Mouse (Mus musculus) layer of hippocampus, postnatal 14 days (tissue): Measurements from ENCODE around the gene Znhit6. TPM values are rescaled to one million over a fixed set of nuclear protein-coding genes. Genes with fewer than 3 reads are reported as not detected.

Source experiments
- DNase-seq, 2 experiments: peaks; one replicate each; pipeline ENCODE4 v3.0.0; 2021 to 2022; ENCODE audit warnings: low spot score in 2 of 2, mixed read lengths in 1 of 2
- total RNA-seq, 2 experiments: library from RNA; stranded (reverse); gene quantifications; 2 replicates each; pipeline ENCODE4 v1.2.3; 2021

Gene Znhit6
- total RNA-seq, 2 experiments from 2014 or later = 17.4 to 17.5 TPM

DNA sequence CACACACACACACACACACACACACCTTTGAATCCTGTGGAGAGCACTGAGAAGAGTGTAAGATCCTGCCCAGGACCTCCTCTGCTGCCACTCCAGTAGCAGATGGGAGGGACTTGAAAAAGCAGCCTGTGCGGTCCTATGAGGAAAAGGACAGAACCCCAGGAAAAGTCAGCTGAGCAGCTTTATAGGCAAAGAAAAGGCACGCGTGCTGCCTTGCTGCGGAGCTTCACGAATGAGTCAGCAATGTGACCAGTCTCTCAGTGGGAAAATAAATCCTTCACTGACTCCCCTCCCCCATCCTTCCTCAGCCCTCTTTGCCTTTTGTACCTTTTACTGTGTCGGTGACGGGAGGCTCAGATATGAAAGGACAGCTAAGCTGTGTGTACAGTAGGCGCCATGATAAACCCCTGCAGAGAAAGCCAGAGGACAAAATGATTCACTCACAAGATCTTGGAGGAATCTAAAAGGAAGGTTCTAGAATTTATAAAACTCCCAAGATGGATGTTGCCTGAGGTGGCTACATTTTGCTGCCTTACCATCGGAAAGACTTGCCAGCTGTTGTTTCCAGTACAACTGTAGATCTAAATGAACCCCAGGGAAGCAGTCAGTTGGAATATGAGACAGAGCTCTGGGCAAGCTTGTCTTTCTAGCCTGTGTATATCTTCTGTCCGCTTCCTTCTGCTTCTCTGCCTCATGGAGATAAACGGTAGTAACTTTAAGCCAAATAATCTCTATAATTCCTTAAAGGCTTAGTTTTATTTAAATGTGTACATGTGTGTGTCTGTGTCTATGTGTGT lies 26.6 kb downstream of the Znhit6 start:
- no peak for DNase-seq

DNA sequence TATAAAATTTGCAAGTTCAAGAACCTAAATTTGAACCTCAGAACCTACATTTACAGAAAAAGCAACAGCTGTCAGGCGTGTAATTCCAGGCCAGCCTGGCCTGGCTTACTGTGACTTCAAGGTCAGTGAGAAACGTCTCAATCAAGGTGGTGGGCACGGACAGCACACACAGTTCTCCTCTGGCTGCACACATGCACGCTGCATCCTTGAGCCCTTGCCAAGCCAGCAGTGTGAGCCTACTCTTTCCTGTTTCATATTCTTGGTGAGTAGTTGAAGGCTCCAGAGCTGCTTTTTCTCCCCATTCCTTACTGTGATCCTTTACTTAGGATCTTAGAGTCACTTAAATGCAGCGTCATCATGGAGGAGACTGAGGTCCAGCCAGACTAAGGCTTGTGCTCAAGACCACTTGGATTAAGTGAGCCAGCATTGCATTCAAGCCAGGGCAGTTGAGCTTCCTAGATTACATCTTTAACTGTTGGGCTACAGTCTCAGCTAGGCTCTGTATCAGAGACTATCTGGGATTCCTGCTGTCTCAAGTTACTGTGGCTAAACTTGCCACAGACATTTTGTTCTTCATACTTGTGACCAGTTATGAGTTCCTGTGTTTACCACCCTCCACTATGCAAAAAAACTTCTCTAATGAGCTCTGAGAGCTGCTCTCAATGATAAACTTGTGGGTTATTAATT lies 29.6 kb downstream of the Znhit6 start:
- DNase-seq = no peak

DNA sequence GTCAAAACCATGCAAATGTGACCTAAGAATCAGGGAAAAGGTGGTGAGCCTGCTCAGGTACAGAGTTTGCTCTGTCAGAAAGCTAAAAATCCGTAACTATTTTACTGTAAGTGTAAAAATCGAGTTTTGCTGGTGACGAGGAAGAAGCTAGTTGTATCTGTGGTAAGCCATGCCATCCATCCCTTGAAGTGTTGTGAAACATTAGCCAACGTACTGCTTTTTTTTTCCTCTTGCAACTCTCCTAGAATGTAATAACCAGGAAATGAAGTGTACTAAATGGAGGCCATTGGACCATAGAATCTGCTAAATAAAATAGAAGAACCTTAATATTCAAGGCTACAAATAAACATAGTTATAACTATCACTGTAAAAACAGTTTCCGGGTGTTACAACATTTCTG lies 32.3 kb downstream of the Znhit6 start:
- DNase-seq = no peak

DNA sequence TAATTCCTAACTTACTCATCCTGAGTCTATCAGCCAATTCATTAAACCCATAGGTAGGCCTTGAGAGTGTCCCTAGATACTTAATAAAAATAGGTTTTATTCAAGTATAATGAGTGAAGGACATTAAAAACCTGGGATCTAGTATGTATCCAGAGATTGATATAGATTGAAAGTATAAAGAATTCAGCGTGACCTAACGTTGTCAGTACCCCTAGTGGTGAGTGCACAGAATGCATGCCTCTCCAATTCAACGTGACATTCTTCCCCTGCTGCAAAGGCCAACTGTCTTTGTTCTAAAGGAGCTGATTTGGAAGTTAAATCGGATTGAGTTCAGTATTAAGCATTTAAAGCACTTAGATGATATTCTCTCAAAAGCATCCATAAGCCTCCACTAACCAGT lies 36.7 kb downstream of the Znhit6 start:
- DNase-seq = no peak

DNA sequence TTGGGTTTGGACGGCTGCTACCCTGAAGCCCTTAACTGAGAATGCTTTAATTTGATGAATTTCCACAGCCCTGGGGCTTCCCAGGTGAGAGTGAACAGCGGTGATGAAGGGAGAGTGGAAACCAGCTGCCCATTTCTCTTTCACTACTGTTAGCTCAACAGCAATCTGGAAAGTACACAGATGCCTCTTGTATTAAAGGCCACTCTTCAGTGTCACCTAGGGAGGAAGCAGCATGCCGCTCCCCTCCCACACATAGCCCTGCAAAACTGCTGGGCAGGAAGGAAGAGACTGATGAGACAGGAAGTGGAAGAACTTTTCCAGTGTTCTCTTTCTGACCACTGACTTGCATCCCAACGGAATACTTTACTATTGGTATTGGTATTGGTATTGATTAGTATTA lies 37.2 kb downstream of the Znhit6 start:
- no peak for DNase-seq

DNA sequence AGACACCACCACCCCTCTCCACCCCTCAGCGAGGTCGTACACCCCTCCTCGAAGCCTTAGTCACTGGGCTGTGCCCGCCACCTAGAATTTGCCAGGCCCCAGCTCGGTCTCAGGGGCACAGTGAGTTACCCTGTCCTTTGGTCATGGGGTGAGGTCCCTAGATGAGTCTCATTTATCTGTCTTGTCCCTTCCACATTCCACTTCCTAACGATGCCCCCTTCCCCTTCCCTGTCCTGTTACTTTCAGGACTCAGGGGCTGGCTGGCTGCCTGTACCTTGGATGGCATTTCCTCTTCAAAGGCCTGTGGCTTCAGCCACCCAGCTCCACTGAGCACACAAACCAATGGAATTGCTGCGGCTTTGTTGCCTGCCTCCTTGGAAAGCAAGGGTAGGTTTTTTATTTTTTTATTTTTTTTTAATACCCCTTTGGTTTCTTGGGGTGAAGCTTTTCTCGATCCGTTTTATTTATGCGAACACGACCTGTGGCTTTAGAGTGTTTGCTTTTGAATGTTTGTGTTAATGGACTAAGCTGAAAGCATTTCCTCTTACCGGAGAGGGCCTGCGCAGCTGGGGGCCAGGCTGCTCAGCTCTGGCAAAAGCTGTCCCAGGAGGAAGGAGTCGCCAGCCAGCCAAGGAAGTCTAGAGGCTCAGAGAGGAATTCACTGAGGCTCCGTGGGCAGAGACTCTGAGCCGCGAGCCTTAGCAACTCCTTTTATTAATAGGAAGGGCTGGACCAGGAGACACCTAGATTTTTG lies 38.5 kb downstream of the Znhit6 start:
- no peak for DNase-seq

DNA sequence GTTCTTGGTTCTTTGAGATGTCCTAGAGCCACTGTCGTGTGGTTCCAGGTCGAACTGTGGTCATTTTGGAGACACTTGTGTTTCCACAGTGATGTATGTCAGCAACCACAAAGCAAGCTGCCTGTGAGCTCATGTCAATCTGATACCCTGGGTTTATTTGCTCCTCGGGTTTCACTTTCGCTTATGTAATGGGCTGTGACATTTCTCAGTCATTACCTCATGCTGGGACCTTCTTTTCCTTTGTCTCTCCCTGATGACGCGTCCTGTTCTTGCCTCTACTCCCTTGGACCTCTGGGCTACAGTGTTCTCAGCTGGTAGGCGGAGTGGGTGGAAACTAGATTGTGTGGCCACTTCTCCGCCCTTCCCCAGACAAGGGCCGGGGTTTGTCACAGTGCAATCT lies 42.3 kb downstream of the Znhit6 start:
- DNase-seq = no peak

DNA sequence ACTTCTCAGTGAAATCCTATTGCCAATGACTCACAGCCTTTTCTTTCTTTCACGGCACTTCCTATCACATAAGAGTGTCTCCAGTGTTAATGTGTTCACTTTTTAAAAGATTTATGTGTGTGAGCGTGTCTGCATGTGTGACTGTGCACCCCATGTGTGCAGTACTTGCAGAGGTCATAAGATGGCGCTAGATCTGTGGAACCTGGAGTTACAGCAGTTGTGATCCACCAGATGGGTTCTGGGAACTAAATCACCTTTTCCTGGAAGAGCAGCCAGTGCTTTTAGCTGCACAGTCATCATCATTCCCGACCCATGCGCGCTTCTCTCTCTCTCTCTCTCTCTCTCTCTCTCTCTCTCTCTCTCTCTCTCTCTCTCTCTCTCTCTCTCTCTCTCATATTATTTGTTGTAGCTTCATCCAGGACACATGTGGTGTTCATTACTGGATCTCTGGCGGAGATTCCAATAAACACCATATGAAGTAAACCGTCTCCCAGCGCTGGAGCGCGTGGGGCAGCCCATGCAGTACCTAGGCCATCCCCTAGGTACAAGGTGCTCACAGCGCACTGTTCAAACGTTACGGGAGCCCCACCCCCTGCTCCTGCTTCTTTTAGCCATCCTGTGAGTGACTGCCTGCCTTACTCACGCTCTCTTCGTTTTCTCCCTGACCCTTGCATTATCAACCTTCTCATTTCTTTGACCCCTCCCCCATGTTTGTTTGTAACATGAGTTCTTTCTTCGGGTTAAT lies 43.8 kb downstream of the Znhit6 start:
- no peak for DNase-seq

DNA sequence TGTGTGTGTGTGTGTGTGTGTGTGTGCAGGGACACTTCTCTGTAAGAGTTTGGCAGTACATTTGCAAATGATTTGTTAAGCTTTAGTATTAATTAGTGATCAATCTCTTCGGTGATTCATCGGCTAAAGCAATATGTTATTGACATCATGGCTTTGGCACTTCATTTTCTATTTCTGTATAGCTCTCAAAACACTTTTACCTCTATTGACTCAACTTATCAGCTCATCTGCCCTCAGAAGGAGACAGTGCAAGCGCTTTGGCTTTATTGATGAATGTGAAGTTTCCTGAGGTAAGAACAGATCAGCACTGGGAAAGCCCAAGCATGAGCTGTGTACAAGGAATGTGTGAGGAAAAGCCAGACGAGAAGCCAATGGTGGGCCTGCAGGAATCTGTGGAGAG lies 45.2 kb downstream of the Znhit6 start:
- no peak for DNase-seq

DNA sequence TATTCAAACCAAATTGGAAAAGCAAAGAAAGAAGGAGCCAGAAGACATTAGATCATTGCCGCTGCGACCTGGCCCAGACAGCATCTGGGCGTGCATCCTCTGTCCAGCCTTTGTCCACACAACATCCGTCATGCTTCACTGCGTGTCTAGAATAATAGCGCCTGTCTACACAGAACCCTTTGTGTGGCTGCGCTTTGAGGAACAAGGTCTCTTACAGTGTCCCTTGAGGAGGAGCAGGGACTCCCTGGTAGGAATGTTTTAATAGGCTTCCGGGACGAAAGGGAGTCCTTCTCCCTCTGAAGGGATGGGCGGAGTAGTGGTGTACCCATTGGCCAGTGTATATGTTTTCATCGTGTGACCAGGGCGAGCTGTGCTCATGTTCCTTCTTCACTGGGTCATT lies 47.0 kb downstream of the Znhit6 start:
- no peak for DNase-seq

DNA sequence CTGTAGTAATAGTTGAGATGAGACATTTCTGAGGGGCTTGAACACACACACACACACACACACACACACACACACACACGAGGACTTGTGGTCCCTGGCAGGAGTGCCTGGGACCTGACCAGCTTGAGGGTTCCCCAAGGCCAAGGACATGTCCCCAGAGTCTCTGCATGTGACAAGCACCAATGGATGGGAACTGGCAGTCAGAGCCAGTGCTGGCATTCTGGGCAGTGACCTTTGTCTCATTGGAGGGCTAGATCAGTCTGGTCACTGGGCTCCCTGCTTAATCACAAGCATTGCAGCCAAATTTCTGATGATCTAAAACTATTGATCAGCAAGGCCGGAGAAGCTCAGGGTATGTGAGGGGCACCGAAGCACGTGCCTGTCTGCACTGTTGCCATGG lies 48.8 kb downstream of the Znhit6 start:
- DNase-seq = no peak

DNA sequence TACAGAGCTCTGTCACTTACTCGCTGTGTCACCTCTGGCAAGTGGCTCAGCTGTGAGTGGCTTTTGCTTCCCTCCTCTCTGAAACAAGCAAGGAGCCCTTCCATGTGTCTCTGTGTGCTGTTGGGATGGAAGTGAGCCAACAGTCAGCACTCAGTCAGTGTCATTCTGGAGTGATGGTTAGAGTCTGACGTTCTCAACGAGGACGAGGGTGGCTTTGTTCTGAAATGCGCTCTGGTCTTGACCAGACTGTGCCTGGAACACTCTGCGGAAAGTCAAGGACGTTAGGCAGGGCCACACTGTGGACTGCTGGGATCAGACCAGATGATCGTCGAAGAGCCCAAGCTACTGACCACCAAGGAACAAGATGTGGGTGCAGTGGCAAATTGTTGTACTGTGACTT lies 49.5 kb downstream of the Znhit6 start:
- DNase-seq = no peak

DNA sequence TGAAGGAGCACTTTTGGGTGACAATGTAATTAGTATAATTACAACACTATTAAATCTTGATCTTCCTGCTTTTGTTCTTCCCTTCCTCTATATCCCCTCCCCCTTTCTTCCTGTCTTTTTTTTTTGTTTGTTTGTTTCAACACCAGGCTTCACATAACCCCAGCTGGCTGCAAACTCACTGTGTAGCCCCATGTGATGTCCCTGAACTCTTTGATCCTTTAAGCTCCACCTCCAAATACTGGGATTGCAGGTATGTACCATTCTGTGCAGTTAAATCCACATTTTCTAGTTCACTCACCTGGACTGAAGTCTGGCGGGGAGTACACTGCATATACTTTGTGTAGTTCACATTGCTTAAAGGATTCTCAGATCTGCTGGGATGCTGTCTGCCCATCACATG lies 50.1 kb downstream of the Znhit6 start:
- no peak for DNase-seq

DNA sequence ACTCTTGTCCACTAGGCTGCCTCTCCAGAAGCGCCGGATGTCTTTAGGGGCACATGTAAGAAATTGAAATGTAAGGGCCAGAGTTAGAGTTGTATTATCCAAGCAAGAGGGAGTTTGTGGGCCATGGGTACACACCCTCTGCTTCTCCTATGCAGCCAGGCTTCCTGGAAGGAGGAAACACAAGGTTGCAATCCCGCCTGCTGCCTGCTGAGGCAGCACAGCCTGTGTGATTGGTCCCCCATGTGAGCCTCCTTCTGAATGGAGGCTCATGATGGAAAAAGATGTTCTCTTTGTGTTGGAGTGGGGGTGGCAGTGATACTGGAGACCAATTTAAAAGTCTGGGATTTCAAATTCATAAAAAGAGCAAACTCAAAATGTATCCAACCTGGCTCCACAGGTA lies 51.8 kb downstream of the Znhit6 start:
- DNase-seq = no peak

DNA sequence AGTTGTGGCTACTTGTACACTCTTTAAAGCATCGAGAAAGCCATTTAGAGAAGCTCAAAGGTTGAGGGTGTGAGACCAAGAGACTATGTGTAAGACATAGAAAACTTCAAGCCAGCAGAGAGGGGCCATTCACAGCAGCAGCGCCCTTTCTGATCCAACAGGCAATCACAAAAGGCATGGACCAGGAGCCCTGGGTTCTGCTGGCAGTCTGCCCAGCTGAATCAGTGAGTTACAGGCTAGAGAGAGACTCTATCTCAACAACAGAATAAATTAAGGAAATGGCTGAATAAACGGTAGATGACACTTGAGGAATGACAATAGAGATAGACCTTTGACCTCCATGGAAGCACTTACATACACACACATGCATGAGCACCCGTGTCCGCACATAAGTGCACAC lies 52.6 kb downstream of the Znhit6 start:
- DNase-seq = no peak

DNA sequence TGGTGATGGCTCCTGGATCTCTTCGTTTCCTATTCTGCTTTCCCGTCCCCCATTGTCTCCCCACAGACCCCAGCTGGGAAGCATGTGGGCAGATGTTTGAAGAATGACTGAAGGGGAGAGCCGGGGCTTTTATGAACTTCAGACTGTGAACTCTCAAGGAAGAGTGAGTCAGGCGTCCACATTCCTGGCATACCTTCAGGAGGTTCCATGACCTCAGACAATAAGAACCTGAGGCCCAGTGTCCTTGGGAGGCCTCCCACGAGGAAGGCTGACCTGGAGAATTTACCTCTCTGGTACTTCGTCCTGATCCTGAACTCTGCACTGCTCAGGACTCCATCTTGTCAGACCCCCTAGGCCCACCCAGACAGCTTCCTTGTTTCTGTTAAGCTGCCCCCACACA lies 56.9 kb downstream of the Znhit6 start:
- no peak for DNase-seq

DNA sequence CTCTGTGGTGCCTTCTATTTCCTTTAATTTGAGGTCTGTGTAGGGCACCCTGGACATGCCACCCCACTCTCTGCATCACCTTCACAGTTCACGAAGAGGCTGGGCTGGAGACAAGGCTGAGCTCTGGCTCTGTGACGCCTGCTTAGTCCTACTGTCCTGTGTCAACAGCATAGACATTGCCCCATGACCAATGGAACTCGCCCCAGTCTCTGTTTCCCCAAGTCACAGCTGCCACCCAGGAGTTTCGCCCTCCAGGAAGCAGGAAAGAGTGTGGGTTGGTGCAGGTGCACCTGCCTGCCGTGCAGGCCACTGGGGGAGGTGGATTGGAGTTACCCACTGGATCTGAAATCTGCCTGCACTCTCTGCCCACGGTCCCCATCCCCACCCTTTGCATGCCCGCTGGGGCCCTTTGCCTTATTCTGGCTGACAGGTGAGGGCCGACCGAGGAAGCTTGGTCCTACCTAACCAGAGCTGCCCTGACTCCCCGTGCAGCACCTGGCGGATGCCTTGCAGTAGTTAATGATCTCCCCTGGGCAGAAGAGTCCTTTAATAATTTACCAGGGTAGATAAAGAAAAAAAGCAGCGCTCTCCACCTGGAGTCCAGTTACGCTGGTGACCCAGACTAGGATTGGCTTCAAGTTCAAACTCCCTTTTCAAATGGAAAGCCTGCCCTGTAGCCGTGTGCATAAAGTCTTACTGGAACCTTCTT lies 58.2 kb downstream of the Znhit6 start:
- no peak for DNase-seq

DNA sequence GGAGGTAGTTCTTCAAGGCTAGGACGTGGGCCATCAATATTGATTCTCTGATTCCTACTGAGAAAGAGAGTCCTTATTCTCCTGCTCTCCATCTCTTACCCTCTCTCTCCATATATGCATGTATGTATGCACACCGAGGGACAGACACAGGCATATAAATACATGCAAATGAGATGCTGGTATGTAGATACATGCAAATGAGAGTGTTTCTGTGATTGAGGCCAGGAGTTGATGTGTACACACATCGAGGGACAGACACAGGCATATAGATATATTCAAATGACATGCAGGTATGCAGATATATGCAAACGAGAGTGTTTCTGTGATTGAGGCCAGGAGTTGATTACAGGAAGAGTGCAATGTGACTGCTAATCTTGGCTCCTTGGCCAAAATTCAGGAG lies 64.2 kb downstream of the Znhit6 start:
- DNase-seq = no peak

DNA sequence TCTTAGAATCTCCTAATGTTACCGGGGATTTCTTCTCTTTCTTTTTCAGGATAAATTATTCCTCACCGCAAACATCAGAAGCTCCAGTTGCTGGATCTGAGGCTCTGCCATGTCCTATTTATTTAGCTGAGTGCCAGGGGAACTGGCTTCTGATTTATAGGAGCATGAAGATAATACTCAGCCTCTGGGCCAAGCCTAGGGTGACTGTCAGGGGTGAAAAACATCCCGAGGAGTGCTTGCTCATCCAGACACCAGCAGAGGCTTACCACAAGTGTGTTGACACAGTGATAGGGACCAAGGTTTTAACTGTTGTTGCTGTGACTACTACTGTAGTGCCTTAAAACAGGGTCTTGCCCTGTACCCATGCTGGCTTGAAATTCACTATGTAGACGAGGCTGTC lies 64.6 kb downstream of the Znhit6 start:
- DNase-seq = no peak

DNA sequence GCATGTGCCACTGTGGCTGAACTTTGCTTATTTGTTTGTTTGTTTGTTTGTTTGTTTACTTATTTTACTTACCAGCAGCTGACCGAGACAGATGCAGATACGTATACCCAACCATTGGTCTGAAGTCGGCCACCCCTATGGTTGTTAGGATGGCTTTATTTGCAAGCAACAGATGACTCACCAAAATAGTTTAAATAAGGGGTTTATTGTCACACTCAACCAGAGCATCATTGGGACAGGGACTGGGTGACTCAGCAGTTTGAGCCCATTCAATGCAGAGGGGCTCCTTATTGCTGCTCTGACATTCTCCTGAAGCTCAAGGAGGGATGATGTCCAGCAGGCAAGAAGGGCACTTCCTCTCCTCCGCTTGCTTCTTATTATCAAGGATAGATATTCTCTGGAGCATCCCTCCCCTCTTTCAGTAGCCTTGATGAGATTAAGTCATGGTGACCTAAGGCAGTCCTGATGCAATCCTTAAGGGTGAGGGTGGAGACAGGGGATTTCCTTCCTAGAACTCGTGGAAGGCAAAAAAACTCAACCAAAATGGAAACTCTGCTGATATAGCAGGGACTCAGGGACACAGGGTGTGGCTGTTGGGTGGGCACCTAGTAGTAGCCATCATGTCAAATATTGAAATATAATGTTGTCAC lies 65.2 kb downstream of the Znhit6 start:
- no peak for DNase-seq
